Mouse (Mus musculus): ENCODE data around the gene Dnah14. TPM values are rescaled to one million over a fixed set of nuclear protein-coding genes. Genes with fewer than 3 reads are reported as not detected.

Dnah14 gene
- not detected for total RNA-seq (2023)

DNA sequence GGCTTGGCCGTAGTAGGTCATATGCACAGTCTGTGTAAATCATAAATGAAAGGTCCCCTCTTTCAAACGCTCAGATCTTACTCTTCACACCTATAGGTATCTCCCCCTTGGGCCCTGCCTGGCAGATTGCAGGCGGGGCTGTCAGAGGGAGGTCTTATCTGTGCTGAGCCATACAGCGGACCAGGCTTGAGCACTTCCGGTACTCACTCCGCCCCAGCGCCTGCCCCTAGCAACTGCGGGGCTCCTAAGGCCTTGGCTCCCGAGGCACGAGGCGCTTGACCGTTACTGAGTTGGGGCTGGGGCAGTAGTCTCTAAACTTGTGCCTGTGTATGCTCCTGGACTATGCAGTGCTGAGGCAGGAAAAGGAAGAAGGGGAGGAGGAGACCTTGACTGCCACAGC is at the start of gene Dnah14:
Dnah14 (plus strand) TSS at position 238 of the 400 bp plus-strand sequence.

DNA sequence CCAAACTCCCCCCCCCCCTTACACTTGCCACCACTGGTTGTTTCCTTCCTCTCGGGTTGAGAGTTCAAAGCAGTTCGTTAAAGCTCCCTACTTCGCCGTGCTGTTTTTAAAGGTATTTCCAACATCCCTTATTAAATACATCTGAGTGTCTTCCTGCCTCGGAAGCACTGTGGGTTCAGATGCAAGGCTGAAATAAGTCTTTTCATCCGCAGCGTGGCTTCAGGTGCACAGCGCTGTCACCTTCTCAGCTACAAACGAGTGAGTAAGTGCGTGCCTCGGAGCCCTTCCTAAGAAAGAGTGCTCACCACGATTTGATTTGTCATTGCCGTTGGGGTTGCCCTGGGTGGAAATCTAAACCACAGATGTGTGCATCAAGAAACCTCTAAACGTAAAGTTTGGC is 266.4 kb downstream of the Dnah14 start, which contains the start of gene Lbr:
Lbr (minus strand) TSS at position 266 of the 400 bp plus-strand sequence.

Other genes starting within 250 kb of the Dnah14 start
- not detected for gene Cnih3, start 223.9 kb upstream of the Dnah14 start, total RNA-seq (2023)
- gene Ccdc121, start 65.1 kb upstream of the Dnah14 start, total RNA-seq (2023) = not detected